Mouse (Mus musculus): ENCODE data around the gene Tacr2.

DNA sequence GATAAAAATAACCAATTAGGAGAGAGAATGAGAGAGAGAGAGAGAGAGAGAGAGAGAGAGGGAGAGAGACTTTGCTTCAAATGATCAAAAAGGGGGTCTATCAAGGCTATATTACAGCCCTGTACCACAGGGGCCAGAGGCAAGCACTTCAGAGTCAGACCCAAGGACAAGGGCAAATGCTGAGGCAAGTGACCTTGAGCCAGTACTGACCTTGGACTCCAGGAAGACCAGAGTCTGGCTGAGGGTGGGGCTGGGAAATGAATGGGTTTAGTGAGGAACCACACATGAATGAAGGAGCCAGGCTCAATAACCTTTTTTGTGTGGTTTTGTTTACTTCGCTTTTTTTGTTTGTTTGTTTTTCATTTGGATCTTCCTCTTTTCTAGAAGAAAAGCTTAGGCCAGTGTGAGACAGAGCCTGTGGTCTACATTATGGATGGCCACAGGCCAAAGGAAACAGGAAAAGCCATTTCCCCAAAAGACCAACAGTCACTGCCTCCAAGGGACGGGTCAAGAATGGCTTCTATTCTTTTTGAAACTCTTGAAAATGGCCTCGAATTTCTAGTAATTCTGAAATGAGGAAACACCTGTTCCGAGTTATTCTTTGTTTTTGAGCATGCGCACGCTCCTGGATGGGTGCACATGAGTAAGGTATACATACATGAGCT is 35.4 kb downstream of the Tacr2 start:
- TF ChIP-seq CTCF (IDR thresholded peaks at IDR 0.05; ENCODE audit: low read depth, low read length) (no peak), POLR2A (IDR thresholded peaks at IDR 0.05; ENCODE audit: extremely low read depth, insufficient read depth, low read length) (no peak)

Measured in liver, adult 2 months (tissue).